10 mouse cellular contexts compared by ENCODE assay signal in the genomic region with DNA sequence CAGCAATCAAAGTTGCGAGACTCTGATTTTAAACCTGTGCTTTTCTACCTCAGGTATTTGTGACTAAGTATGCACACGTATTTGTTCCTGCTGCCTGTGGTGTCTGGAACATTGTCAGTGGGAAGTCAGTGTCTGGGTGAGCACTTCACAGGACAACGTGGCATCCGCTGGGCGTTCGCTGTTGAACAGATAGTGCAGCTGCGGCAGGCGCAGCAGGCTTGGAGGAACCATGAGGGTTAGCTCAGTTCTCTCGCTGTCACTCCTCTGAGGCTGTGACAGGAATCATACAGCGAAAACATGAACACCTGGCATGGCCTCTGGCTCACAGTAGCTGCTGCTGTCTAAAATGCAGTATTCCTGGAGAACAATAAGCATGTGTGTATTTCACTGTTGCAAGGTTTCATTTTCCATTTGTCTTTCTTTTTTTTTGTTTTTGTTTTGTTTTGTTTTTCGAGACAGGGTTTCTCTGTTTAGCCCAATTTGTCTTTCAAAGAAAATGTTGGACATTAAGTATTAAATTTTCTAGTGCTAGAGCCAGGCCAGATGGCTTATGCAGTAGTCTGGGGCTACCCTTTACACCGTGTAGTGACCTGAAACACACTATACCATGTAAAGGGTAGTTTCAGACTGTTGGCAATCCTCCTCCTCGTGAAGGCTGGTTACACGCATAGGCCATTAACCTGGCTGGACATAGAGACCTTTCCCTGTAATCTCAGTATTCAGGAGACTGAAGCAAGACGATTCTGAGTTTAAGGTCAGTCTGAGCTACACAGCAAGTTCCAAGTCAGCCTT. TPM values are rescaled to one million over a fixed set of nuclear protein-coding genes. Genes with fewer than 3 reads are reported as not detected.
DNase-seq lines count a peak whose midpoint lies in the region; ATAC-seq and TF ChIP-seq lines count a peak whose summit lies in the region.
"Had no signal": no experiment of that assay in that cellular context is flagged by ENCODE, and none has a peak within 500 bp of the region (broad histone marks: within the 10 kb centered on the region; RNA-seq: fewer than 3 reads in every experiment).

No protein-coding gene starts in this region.

- ATAC-seq in midbrain, postnatal 0 days (ENCODE audit: low FRiP score): no peak
- ATAC-seq in hindbrain, embryonic 11.5 days (ENCODE audit: low FRiP score): no peak; the same call in 1 of the 2 replicates

- no peaks in the 10 kb centered on the region for H3K27me3 ChIP-seq in midbrain, embryonic 10.5 days (ENCODE audit: low read depth, poor library complexity, severe bottlenecking)
- no peaks in the 10 kb centered on the region for H3K27me3 ChIP-seq in midbrain, postnatal 0 days (ENCODE audit: insufficient read depth, low read length)
- H3K27me3 ChIP-seq in hindbrain, embryonic 11.5 days (ENCODE audit: control insufficient read depth, insufficient read depth, low read length): no peaks in the 10 kb centered on the region
- H3K27me3 ChIP-seq in thymus, adult 2 months (ENCODE audit: control insufficient read depth, insufficient read depth, low read length): no peaks in the 10 kb centered on the region

- 87% methylated on average over 15 of the region's 15 CpGs for WGBS in midbrain, embryonic 10.5 days
- 76% methylated on average over 15 of the region's 15 CpGs for WGBS in midbrain, postnatal 0 days
- 85% methylated on average over 15 of the region's 15 CpGs for WGBS in hindbrain, embryonic 11.5 days
- 51% methylated on average over 15 of the region's 15 CpGs for WGBS in thymus, adult 2 months

- peaks cover 15% of the 10 kb centered on the region for H3K4me1 ChIP-seq in midbrain, embryonic 10.5 days
- no peaks in the 10 kb centered on the region for H3K4me1 ChIP-seq in midbrain, postnatal 0 days (ENCODE audit: insufficient read depth, low read length)
- H3K4me1 ChIP-seq in hindbrain, embryonic 11.5 days (replicated peaks; ENCODE audit: control insufficient read depth, insufficient read depth, low read length): no peaks in the 10 kb centered on the region
- peaks cover 24% of the 10 kb centered on the region for H3K4me1 ChIP-seq in thymus, adult 2 months (replicated peaks; ENCODE audit: control insufficient read depth, insufficient read depth, low read length)

- H3K27ac ChIP-seq in gastrocnemius, adult 2 months: peak overlapping the region; percentile 66
- H3K27ac ChIP-seq in midbrain, embryonic 10.5 days (replicated peaks): 0 out of 2 replicates have a peak overlapping the region, but pooled peaks have one; percentile 24
- H3K27ac ChIP-seq in midbrain, postnatal 0 days (ENCODE audit: low read depth, low read length): no peak overlapping the region
- H3K27ac ChIP-seq in hindbrain, embryonic 11.5 days (ENCODE audit: low read depth, low read length): peak overlapping the region; percentile 49
- peak overlapping the region; percentile 89 for H3K27ac ChIP-seq in thymus, adult 2 months (ENCODE audit: control insufficient read depth, insufficient read depth, low read length)

- TF ChIP-seq CTCF in gastrocnemius, adult 2 months (IDR thresholded peaks at IDR 0.05): no peak
- no peak for TF ChIP-seq CTCF in midbrain, postnatal 0 days (IDR thresholded peaks at IDR 0.05)
- TF ChIP-seq CTCF in thymus, adult 2 months (IDR thresholded peaks at IDR 0.05; ENCODE audit: borderline replicate concordance, control insufficient read depth, extremely low read depth, insufficient read depth, low read length, poor library complexity): no peak

- intact Hi-C loops in gastrocnemius, adult 2 months (cut with DNase I): loop anchor here (5.0 kb wide), 1 partner anchor 48 kb away; no protein-coding TSS in a partner anchor

- peaks cover 57% of the 10 kb centered on the region for H3K36me3 ChIP-seq in midbrain, embryonic 10.5 days
- H3K36me3 ChIP-seq in midbrain, postnatal 0 days (ENCODE audit: insufficient read depth, low read length): no peaks in the 10 kb centered on the region
- H3K36me3 ChIP-seq in hindbrain, embryonic 11.5 days (ENCODE audit: control insufficient read depth, insufficient read depth, low read length): no peaks in the 10 kb centered on the region
- peaks cover 7% of the 10 kb centered on the region for H3K36me3 ChIP-seq in thymus, adult 2 months (ENCODE audit: control insufficient read depth, insufficient read depth, low read length)

- no peaks in the 10 kb centered on the region for H3K9me3 ChIP-seq in midbrain, embryonic 10.5 days (replicated peaks)
- H3K9me3 ChIP-seq in midbrain, postnatal 0 days (ENCODE audit: low read length): no peaks in the 10 kb centered on the region
- H3K9me3 ChIP-seq in hindbrain, embryonic 11.5 days (ENCODE audit: control insufficient read depth, low read length): no peaks in the 10 kb centered on the region

- no peak for DNase-seq in gastrocnemius, adult 2 months
- DNase-seq in gastrocnemius, adult 8-10 months (ENCODE audit: low spot score in 2 of 2): no peak
- no peak for DNase-seq in midbrain, embryonic 10.5 days (ENCODE audit: low spot score)
- DNase-seq in midbrain, postnatal 0 days (ENCODE audit: low spot score): no peak
- DNase-seq in hindbrain, embryonic 11.5 days (ENCODE audit: low spot score): no peak
- DNase-seq in thymus, adult 2 months: peak; percentile 64
- no peak for DNase-seq in left cerebral cortex, adult 11 months (ENCODE audit: low spot score)
- no peak for DNase-seq in lung, adult 18-20 months
- DNase-seq: cerebellum, adult 18-20 months; gastrocnemius, postnatal 25 days had no signal

- H3K4me2 ChIP-seq in midbrain, postnatal 0 days (ENCODE audit: low read depth, low read length, poor library complexity, severe bottlenecking): no peak overlapping the region
- no peak overlapping the region for H3K4me2 ChIP-seq in hindbrain, embryonic 11.5 days (replicated peaks; ENCODE audit: low read depth, low read length)

- no peak for TF ChIP-seq POLR2A in thymus, adult 2 months (IDR thresholded peaks at IDR 0.05; ENCODE audit: control insufficient read depth, extremely low read depth, insufficient read depth, low read length, poor library complexity)

- H3K4me3 ChIP-seq in gastrocnemius, adult 2 months: no peak overlapping the region
- no peak overlapping the region for H3K4me3 ChIP-seq in midbrain, embryonic 10.5 days
- H3K4me3 ChIP-seq in midbrain, postnatal 0 days (ENCODE audit: low read depth, low read length): no peak overlapping the region
- no peak overlapping the region for H3K4me3 ChIP-seq in hindbrain, embryonic 11.5 days (ENCODE audit: low read depth, low read length)
- H3K4me3 ChIP-seq in thymus, adult 2 months (ENCODE audit: control insufficient read depth, insufficient read depth, low read length): no peak overlapping the region

- H3K9ac ChIP-seq in midbrain, postnatal 0 days (replicated peaks; ENCODE audit: low read length, poor library complexity, severe bottlenecking): no peak overlapping the region
- no peak overlapping the region for H3K9ac ChIP-seq in hindbrain, embryonic 11.5 days (ENCODE audit: low read depth, low read length)

RNA-seq across cellular contexts. Expression of a gene that starts 20.2 kb away (rescaled TPM):
- 10 to 100 TPM; 21.7 to 25.5 TPM for total RNA-seq in gastrocnemius, adult 2 months (2021)
- total RNA-seq in gastrocnemius, adult 8-10 months (2022): 10 to 100 TPM; 20.5 to 29.5 (median 25.4) TPM
- polyA plus RNA-seq in midbrain, embryonic 10.5 days (2016; fragmentation: Nextera tagmentation; extraction: Ambion mirVana): 119 and 122 TPM in 2 replicates
- 14.3 and 19.8 TPM in 2 replicates for total RNA-seq in midbrain, postnatal 0 days (2014; rRNA removed)
- 9.6 and 10.1 TPM in 2 replicates for polyA plus RNA-seq in midbrain, postnatal 0 days (2015; fragmentation: Nextera tagmentation; extraction: Ambion mirVana)
- 133 and 135 TPM in 2 replicates for polyA plus RNA-seq in hindbrain, embryonic 11.5 days (2014; fragmentation: Nextera tagmentation; extraction: Ambion mirVana)
- 123 and 128 TPM in 2 replicates for polyA plus RNA-seq in thymus, adult 2 months (2012; rRNA removed)

RNA-seq across cellular contexts. Expression of a gene that starts 52.8 kb away (rescaled TPM):
- total RNA-seq in gastrocnemius, adult 2 months (2021): 10 to 100 TPM; 21.9 to 22.0 TPM
- total RNA-seq in gastrocnemius, adult 8-10 months (2022): 10 to 100 TPM; 19.1 to 24.3 (median 23.7) TPM
- polyA plus RNA-seq in midbrain, embryonic 10.5 days (2016; fragmentation: Nextera tagmentation; extraction: Ambion mirVana): 30.7 and 35.8 TPM in 2 replicates
- total RNA-seq in midbrain, postnatal 0 days (2014; rRNA removed): 37.7 and 40.9 TPM in 2 replicates
- polyA plus RNA-seq in midbrain, postnatal 0 days (2015; fragmentation: Nextera tagmentation; extraction: Ambion mirVana): 27.6 and 28.0 TPM in 2 replicates
- 45.3 and 51.7 TPM in 2 replicates for polyA plus RNA-seq in hindbrain, embryonic 11.5 days (2014; fragmentation: Nextera tagmentation; extraction: Ambion mirVana)
- polyA plus RNA-seq in thymus, adult 2 months (2012; rRNA removed): 43.5 and 43.6 TPM in 2 replicates

Comparison
In these comparisons a context has a peak if more than half of its experiments do, and no peak if none do; other contexts are left out.
1. RNA of a gene that starts 20.2 kb away (polyA plus RNA-seq): 133 to 135 TPM in hindbrain, embryonic 11.5 days, 123 to 128 TPM in thymus, adult 2 months and 119 to 122 TPM in midbrain, embryonic 10.5 days; 9.6 to 10.1 TPM in midbrain, postnatal 0 days; every median in the first group is over 10 times any median in the second.